Mouse (Mus musculus): ENCODE results near the gene Pfn5. TPM values are rescaled to one million over a fixed set of nuclear protein-coding genes. Genes with fewer than 3 reads are reported as not detected.
"Not testable (repeated sequence)": the region's sequence is repeated elsewhere in the genome, so short reads cannot be mapped to it uniquely, and the experiment has no call there.

Pfn5 gene
- total RNA-seq (2021) = not detected

DNA sequence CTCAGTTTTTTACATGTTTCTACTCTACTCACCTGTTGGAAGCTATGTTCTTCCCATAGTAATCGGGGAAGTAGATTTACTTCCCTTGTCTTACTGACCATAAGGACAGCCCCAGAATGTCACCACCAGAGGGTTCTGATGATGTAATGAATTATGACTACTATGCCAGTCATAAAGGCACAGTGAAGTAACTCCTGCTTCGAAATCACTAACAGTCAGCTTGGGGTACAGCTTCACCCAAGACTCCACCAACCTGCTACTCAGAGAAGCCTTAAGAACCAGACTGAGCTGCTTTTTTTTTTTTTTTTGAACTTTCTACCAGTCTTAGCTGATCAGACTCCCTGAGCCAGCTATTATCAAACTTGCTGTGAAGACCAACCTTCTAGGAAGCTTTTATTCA, at the start of gene Pfn5, which contains the start of gene Asb12:
Gene Pfn5, plus strand, starts transcription at position 218 of the 400 bp plus-strand sequence.
Gene Asb12, minus strand, starts transcription at position 101 of the 400 bp plus-strand sequence.
- intact Hi-C loops (cut with DNase I) = no loop called here
- no peak for DNase-seq (ENCODE audit: low spot score)

DNA sequence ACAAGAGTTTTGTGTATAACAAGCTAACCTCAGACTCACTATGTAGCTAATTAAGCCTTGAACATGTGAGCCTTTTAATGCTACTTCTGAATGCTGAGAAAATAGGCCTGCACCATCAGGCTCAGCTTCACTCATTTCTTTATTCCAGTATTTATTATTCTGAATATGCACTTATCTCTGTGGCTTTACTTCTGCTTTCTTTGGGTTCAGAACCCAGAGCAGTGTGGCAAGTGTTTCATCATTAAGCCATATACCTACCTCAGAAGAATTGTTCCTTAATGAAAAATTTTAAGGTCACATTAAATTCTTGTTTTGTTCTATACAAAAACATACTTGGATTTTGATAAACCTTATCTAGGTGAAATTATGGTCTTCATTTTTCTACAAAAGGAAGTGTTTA, 34.0 kb upstream of the Pfn5 start:
- no peak for DNase-seq (ENCODE audit: low spot score)
- intact Hi-C loops (cut with DNase I) = no loop called here

DNA sequence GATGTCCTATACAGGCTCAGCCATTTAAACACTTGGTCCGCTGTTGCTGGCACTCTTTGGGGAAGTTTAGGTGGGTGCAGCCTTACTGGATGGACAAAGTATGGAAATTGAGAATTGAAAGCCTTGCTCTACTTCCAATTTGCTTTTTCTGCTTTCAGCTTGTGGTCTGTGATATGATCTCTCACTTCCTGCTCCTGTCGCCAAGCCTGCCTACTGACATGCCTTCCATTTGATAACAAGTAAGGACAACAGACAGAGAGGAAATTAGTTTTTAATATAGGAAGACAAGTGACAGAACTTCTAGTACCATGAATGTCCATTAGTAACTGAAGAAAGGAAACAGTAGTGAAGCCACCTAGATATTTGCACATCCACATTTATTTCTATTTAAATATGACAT, 32.7 kb upstream of the Pfn5 start:
- no peak for DNase-seq (ENCODE audit: low spot score)
- intact Hi-C loops (cut with DNase I) = no loop called here

DNA sequence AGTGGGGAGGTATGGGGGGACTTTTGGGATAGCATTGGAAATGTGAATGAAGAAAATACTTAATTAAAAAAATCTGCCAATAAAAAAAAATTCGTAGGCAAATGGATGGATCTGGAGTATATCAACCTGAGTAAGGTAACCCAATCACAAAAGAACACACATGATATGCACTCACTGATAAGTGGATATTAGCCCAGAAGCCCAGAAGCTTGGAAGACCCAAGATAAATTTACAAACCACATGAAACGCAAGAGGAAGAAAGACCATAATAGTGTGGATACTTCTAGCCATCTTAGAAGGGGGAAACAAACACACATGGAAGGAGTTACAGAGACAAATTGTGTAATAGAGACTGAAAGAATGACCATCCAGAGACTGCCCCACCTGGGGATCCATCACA, 22.4 kb upstream of the Pfn5 start:
- intact Hi-C loops (cut with DNase I); DNase-seq (ENCODE audit: low spot score): not testable (repeated sequence)

DNA sequence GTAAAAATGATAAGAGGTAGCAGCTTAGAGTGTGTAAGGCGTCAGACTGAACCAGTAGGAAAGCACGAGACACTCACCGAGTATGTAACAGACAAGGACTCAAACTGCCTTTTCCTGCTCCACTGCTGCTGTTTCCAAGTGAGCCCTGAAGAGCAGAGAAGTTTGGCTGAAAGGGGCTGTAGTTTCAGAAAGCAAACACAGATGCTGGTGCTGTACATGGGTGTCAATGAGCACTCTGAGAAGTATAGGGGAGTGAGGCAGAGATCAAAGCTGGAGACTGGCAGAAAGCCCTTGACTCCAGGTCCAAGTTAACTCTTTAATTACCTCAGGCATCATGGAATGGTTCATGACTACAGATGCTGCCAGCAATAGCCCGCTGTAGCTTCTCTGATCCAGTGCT, 3.6 kb upstream of the Pfn5 start:
- intact Hi-C loops (cut with DNase I) = no loop called here

DNA sequence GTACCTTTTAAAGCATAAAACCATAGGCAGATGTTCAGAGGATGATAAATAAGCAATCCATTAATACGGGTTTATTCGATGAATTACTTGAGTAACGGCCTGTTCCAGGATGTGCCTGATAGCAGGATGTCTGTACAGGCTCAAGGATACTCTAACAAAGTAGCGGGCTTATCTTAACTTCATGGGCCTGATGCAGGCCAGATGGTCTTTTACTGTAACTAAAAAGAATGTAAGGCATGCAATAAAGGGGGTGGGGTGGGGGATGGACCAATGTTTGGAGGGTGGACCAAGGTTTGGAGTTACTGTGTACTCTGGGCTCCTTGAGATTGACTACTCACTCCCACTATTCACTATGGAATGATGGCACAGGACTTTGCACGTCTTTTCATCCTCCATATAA, 42.7 kb downstream of the Pfn5 start:
- intact Hi-C loops (cut with DNase I) = no loop called here
- no peak for DNase-seq (ENCODE audit: low spot score)

More for the DNA sequence above, 3.6 kb upstream of the Pfn5 start:
- DNase-seq (ENCODE audit: low spot score) = no peak

Other genes starting within 250 kb of the Pfn5 start
- gene Amer1, start 113.2 kb upstream of the Pfn5 start, total RNA-seq (2021) = 1 to 10 TPM; 5.3 to 5.9 TPM
- 10 to 100 TPM; 15.4 to 15.5 TPM for gene Asb12, start 117 bp upstream of the Pfn5 start, total RNA-seq (2021)
- 1 to 10 TPM in 1 of 2 experiments, under 1 TPM in 1; 0.84 to 1.7 TPM for gene Zc4h2, start 100.4 kb downstream of the Pfn5 start, total RNA-seq (2021)
- gene Zc3h12b, start 153.6 kb downstream of the Pfn5 start, total RNA-seq (2021) = under 1 TPM; 0.47 to 0.92 TPM

Measured in heart, postnatal 25 days (tissue).